Comparison of ENCODE assay signal across 11 mouse cellular contexts in genomic region chr8:123032730-123033129, GRCm38 (mm10). TPM values are rescaled to one million over a fixed set of nuclear protein-coding genes. Genes with fewer than 3 reads are reported as not detected.
DNase-seq lines count a peak whose midpoint lies in the region; TF ChIP-seq lines count a peak whose summit lies in the region.
"Had no signal": no experiment of that assay in that cellular context is flagged by ENCODE, and none has a peak within 500 bp of the region (broad histone marks: within the 10 kb centered on the region; RNA-seq: fewer than 3 reads in every experiment).

No protein-coding gene starts in this region.

- peak overlapping the region; percentile 73 for H3K27ac ChIP-seq in thymus, adult 2 months (ENCODE audit: control insufficient read depth, insufficient read depth, low read length)
- H3K27ac ChIP-seq: hindbrain, postnatal 0 days had no signal

- TF ChIP-seq POLR2A in thymus, adult 2 months (IDR thresholded peaks at IDR 0.05; ENCODE audit: control insufficient read depth, extremely low read depth, insufficient read depth, low read length, poor library complexity) = no peak

- no peak overlapping the region for H3K4me3 ChIP-seq in thymus, adult 2 months (ENCODE audit: control insufficient read depth, insufficient read depth, low read length)
- H3K4me3 ChIP-seq: liver, embryonic 15.5 days had no signal

- no peaks in the 10 kb centered on the region for H3K27me3 ChIP-seq in thymus, adult 2 months (ENCODE audit: control insufficient read depth, insufficient read depth, low read length)
- H3K27me3 ChIP-seq: liver, embryonic 15.5 days had no signal

- no peak for TF ChIP-seq CTCF in thymus, adult 2 months (IDR thresholded peaks at IDR 0.05; ENCODE audit: borderline replicate concordance, control insufficient read depth, extremely low read depth, insufficient read depth, low read length, poor library complexity)

- no peaks in the 10 kb centered on the region for H3K36me3 ChIP-seq in thymus, adult 2 months (ENCODE audit: control insufficient read depth, insufficient read depth, low read length)
- H3K36me3 ChIP-seq: liver, embryonic 15.5 days had no signal

- intact Hi-C loops in heart, postnatal 14 days (cut with DNase I) = no loop called here

- DNase-seq in heart, adult 18-20 months = peak; percentile 11 to 50
- no peak for DNase-seq in heart, postnatal 14 days
- DNase-seq in thymus, adult 2 months = peak; percentile 42
- DNase-seq in thymus, postnatal 4 days = no peak
- peak; percentile 57 for DNase-seq in lung, postnatal 36 days
- DNase-seq in thymus, postnatal 25 days = peak; percentile 36
- DNase-seq in kidney, postnatal 10 days = no peak
- no peak for DNase-seq in gastrocnemius, adult 8-10 months (ENCODE audit: low spot score in 2 of 2)
- DNase-seq: kidney, postnatal 4 days had no signal

- H3K4me1 ChIP-seq in thymus, adult 2 months (replicated peaks; ENCODE audit: control insufficient read depth, insufficient read depth, low read length) = peaks cover 41% of the 10 kb centered on the region

RNA-seq across cellular contexts. Expression of gene Ankrd11, which starts 9.3 kb away (rescaled TPM):
- 10 to 100 TPM; 67.7 to 72.7 TPM for total RNA-seq in heart, adult 18-20 months (2021)
- total RNA-seq in heart, postnatal 14 days (2021) = 10 to 100 TPM; 75.3 to 80.8 TPM
- 118 and 145 TPM in 2 replicates for polyA plus RNA-seq in thymus, adult 2 months (2012; rRNA removed)
- 10 to 100 TPM; 55.0 to 63.5 (median 62.4) TPM for total RNA-seq in gastrocnemius, adult 8-10 months (2022)

RNA-seq across cellular contexts. Expression of gene Spg7, which starts 30.0 kb away (rescaled TPM):
- total RNA-seq in heart, adult 18-20 months (2021) = 10 to 100 TPM; 94.2 to 100.0 TPM
- total RNA-seq in heart, postnatal 14 days (2021) = 10 to 100 TPM; 75.5 to 76.9 TPM
- polyA plus RNA-seq in thymus, adult 2 months (2012; rRNA removed) = 126 and 145 TPM in 2 replicates
- total RNA-seq in gastrocnemius, adult 8-10 months (2022) = 10 to 100 TPM; 74.1 to 81.0 (median 77.4) TPM

Comparison
In these comparisons a context has a peak if more than half of its experiments do, and no peak if none do; other contexts are left out.
1. DNase-seq: peak in heart, adult 18-20 months (2 of 2), thymus, adult 2 months (single experiment), lung, postnatal 36 days (single experiment) and thymus, postnatal 25 days (single experiment); none in heart, postnatal 14 days (0 of 2), thymus, postnatal 4 days (single experiment), kidney, postnatal 10 days (single experiment) and gastrocnemius, adult 8-10 months (0 of 2).